Mouse (Mus musculus) heart, postnatal 4 days (tissue): ENCODE measurements at regions not wholly inside any gene's neighbourhood (a gene's known extent, or its start where the extent isn't known, plus 50 kb on each side); places are given as distances from the start of the nearest gene placed in this dataset.

Experiments
- DNase-seq: peaks from one replicate; pipeline ENCODE4 v3.0.0; 2021

- DNase-seq = no peak
These were observed 658.6 kb downstream of the Ofcc1 start for GRCm38 (mm10) chr13:39702621-39703020.

DNA sequence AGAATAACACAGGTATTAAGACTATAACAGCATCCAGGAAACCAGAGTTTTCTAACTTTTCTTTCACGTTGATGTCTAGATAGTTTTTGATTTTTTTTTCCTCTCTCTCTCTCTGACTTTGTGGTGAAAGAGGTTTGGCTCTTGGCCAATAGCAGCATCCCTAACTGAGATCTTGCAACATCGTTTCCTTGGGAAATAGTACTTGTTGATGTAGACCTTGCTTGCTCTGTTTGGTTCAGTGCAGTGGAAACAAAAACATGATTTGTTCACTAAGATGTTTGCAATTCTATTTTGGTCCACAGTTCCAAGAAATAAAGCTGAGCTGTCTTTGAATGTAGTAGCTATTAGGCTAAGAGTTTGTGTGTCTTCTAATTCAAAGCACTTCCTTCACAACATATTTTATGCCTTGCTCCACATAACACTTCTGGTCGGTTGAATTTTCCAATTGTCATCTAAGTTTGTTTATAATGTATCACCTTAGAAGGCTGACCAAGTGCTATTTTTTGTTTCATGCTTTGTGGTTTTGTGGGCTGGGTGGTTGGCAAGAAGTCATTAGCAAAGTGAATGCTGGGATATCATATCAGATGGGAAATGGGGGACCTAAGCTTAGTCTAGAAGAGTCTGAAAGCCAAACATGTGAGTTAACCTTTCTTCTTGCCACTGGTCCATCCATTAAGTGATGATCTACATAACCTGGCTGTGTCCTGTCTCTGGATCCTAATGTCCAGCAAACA is 669.8 kb downstream of the Ofcc1 start:
- DNase-seq = no peak

DNA sequence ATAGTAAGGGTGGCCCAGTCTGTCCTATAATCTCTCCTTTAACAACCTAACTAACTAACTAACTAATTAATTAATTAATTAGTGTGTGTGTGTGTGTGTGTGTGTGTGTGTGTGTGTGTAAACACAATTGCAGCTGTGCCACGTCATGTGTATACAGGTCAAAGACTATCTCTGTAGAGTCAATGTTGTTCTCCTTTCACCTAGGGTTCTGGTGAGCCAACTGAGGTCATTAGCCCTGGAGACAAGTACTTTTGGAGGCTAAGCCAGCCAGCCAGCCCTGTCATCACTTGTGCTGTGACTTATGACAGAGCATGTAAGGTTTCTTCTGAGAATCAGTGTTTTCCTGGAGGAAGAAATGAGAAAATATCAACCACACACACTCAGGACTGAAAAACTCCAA is 696.7 kb downstream of the Ofcc1 start:
- DNase-seq = no peak

- DNase-seq = no peak
These were observed 688.8 kb upstream of the Slc35b3 start for GRCm38 (mm10) chr13:39649457-39649856.

DNA sequence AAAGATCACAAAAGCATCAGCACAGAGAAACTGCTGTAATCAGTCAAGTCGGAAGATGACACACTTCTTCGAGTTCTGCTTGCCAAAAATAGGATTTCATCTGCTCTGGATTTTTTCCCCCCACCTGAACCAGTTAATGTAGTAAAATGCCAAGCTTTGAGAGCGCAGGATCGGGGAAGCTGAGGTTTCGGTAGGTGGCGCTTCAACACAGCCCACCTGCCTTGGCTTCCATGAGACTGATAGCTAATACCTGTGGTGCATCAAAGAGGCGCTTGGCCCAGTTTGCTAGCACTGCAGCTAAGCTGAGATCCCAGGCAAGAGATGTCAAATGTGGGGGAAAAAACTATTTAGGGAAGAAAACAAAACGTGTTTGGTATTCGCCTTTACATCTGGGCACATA is 686.7 kb upstream of the Slc35b3 start:
- DNase-seq = peak; percentile 34

DNA sequence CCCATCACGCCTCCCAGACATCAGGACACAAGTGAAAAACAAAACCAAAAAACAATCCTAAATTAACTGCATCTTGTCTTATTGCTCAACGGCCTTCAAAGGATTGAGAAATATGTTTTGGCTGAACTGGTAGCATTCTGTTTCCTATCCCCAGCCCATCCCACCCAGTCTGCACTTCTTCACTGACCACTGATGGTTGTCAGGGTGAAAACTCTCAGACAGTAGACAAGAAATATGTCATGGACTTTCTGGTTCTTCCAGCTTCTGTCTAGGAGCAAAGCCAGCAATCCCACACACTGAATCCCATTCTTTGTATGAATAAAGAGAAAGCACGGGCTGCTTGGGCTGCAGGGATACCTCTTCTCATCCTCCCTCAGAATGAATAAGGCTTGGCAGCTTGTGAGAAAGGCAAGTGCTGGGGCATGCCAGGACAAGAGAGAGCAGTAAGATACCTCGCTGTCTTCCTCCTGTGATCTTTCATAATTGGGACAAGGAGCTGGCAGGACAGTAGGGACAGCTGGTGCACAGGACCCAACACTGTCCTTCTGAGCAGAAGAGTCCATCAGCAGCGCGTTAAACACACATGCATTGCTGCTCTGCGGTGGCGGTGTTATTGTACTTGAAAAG is 670.9 kb upstream of the Slc35b3 start:
- DNase-seq = no peak
